Mouse (Mus musculus): ENCODE measurements at regions not wholly inside any gene's neighbourhood (a gene's known extent, or its start where the extent isn't known, plus 50 kb on each side); places are given as distances from the start of the nearest gene placed in this dataset.
"Not testable (repeated sequence)": the region's sequence is repeated elsewhere in the genome, so short reads cannot be mapped to it uniquely, and the experiment has no call there.

DNA sequence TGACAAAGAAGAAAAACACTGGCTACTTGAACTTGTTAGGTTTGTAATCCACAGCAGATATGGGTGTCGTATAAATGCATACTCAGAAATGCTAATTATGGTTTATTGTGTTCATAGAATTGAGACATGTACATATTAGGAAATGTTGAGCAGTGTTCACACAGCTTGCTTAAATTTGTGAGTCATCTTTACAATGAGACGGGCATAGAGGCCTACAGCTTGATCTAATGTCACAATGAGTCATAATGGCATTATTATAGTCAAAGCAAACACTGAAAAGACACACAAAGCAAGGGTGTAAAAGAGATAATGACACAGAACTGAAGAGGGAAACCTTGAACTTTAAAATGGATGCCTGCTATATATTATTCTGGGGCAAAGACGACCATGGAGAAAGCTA, 103.7 kb upstream of the Akr1e1 start:
- Histone ChIP-seq H3K9me3 (ENCODE audit: control insufficient read depth, low read length) (no peaks in the 10 kb centered on the region), H3K27me3 (ENCODE audit: control insufficient read depth, insufficient read depth, low read length) (no peaks in the 10 kb centered on the region), H3K4me2 (replicated peaks; ENCODE audit: low read depth, low read length) (no peak overlapping the region), H3K27ac (ENCODE audit: low read depth, low read length) (no peak overlapping the region), H3K36me3 (ENCODE audit: control insufficient read depth, insufficient read depth, low read length) (no peaks in the 10 kb centered on the region), H3K9ac (ENCODE audit: low read depth, low read length) (no peak overlapping the region), H3K4me1 (replicated peaks; ENCODE audit: control insufficient read depth, insufficient read depth, low read length) (no peaks in the 10 kb centered on the region), H3K4me3 (ENCODE audit: low read depth, low read length) (no peak overlapping the region)
- WGBS: 57% methylated on average over 3 of the region's 3 CpGs
- no peak for DNase-seq (ENCODE audit: low spot score)
- ATAC-seq (ENCODE audit: low FRiP score): no peak

- DNase-seq (ENCODE audit: low spot score); H3K36me3 ChIP-seq (ENCODE audit: control insufficient read depth, insufficient read depth, low read length); H3K27ac ChIP-seq (ENCODE audit: low read depth, low read length): not testable (repeated sequence)
Measured at GRCm38 (mm10) chr13:4699591-4699990, 90.6 kb upstream of the Akr1e1 start.

GRCm38 (mm10) chr13:4666375-4667140, 57.6 kb upstream of the Akr1e1 start:
- no peaks in the 10 kb centered on the region for H3K9me3 ChIP-seq (ENCODE audit: control insufficient read depth, low read length)
- H3K27me3 ChIP-seq (ENCODE audit: control insufficient read depth, insufficient read depth, low read length): no peaks in the 10 kb centered on the region
- H3K27ac ChIP-seq (ENCODE audit: low read depth, low read length): no peak overlapping the region
- no peak overlapping the region for H3K4me3 ChIP-seq (ENCODE audit: low read depth, low read length)
- H3K4me2 ChIP-seq (replicated peaks; ENCODE audit: low read depth, low read length): no peak overlapping the region
- no peaks in the 10 kb centered on the region for H3K36me3 ChIP-seq (ENCODE audit: control insufficient read depth, insufficient read depth, low read length)
- DNase-seq (ENCODE audit: low spot score): peak; percentile 73
- WGBS: 38% methylated on average over 11 of the region's 11 CpGs
- no peak overlapping the region for H3K9ac ChIP-seq (ENCODE audit: low read depth, low read length)
- no peaks in the 10 kb centered on the region for H3K4me1 ChIP-seq (replicated peaks; ENCODE audit: control insufficient read depth, insufficient read depth, low read length)
- ATAC-seq (ENCODE audit: low FRiP score): peak; percentile 47; the same call in 1 of the 2 replicates

More at GRCm38 (mm10) chr13:4699591-4699990, 90.6 kb upstream of the Akr1e1 start:
- WGBS: 49% methylated on average over 2 of the region's 2 CpGs
- H3K4me3 ChIP-seq (ENCODE audit: low read depth, low read length); H3K9ac ChIP-seq (ENCODE audit: low read depth, low read length); H3K9me3 ChIP-seq (ENCODE audit: control insufficient read depth, low read length); H3K4me2 ChIP-seq (replicated peaks; ENCODE audit: low read depth, low read length); ATAC-seq (ENCODE audit: low FRiP score); H3K27me3 ChIP-seq (ENCODE audit: control insufficient read depth, insufficient read depth, low read length); H3K4me1 ChIP-seq (replicated peaks; ENCODE audit: control insufficient read depth, insufficient read depth, low read length): not testable (repeated sequence)

DNA sequence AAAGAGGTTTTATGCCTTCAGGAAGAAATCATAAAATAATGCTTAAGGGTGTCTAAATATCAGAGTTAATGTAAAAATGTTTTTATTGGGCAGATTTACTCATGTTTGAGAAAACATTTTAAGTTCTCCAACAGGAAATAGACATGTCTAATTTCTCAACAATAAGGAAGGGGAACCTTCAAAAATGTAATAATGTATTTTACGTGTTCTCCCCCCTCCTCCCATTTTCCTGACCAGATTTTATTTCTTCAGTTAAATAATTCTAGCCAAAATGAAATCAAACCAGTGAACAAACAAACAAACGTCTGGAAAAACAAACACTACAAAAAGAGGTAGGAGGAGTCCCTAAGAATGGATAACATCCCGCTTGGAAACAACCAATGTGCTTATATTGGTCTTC, 54.4 kb upstream of the Akr1e1 start:
- Histone ChIP-seq H3K9ac (ENCODE audit: low read depth, low read length) (no peak overlapping the region), H3K27me3 (ENCODE audit: control insufficient read depth, insufficient read depth, low read length) (no peaks in the 10 kb centered on the region), H3K4me2 (replicated peaks; ENCODE audit: low read depth, low read length) (no peak overlapping the region), H3K4me3 (ENCODE audit: low read depth, low read length) (no peak overlapping the region), H3K27ac (ENCODE audit: low read depth, low read length) (no peak overlapping the region), H3K36me3 (ENCODE audit: control insufficient read depth, insufficient read depth, low read length) (no peaks in the 10 kb centered on the region), H3K4me1 (replicated peaks; ENCODE audit: control insufficient read depth, insufficient read depth, low read length) (no peaks in the 10 kb centered on the region), H3K9me3 (ENCODE audit: control insufficient read depth, low read length) (no peaks in the 10 kb centered on the region)
- 63% methylated on average over 3 of the region's 3 CpGs for WGBS
- DNase-seq (ENCODE audit: low spot score) (no peak), ATAC-seq (ENCODE audit: low FRiP score) (no peak)

DNA sequence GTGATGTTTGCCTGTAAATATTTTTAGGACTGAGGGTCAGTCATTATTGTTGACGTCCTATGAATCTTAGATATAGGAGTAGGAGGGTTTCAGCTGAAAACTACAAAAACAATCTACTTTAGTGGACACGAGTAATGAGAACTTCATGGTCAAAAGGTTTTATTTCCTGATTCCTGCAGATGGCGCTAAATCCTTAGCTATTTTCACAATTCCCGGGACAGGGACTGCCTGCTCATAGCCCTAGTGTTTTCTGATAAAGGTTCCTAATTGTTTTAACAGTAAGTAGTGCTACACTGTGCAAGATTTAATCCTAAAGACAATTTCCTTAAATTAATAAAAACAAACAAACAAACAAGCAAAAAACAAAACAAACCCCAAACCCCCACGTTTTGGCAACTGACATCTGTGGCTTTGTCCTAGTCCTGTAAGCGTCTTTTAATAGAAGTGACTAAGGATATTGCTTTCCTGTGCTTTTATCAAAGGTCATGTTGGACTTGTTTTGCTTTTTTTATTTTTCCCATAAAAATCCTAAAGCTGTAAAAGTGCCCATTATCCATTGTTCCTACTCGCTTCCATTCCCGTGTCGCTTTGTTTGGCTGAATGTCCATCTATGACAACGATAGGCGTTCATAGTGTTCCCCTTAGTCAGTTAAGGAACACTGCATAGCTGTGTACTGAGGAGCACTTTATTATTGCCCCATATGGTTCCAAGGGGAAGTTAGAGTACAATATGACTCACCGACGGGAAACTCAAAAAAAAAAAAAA, 53.5 kb upstream of the Akr1e1 start:
- no peak overlapping the region for H3K4me2 ChIP-seq (replicated peaks; ENCODE audit: low read depth, low read length)
- ATAC-seq (ENCODE audit: low FRiP score): peak; percentile 79
- 56% methylated on average over 13 of the region's 13 CpGs for WGBS

More for the DNA sequence above, 53.5 kb upstream of the Akr1e1 start:
- H3K27me3 ChIP-seq (ENCODE audit: control insufficient read depth, insufficient read depth, low read length): no peaks in the 10 kb centered on the region
- H3K9me3 ChIP-seq (ENCODE audit: control insufficient read depth, low read length): no peaks in the 10 kb centered on the region
- no peaks in the 10 kb centered on the region for H3K36me3 ChIP-seq (ENCODE audit: control insufficient read depth, insufficient read depth, low read length)
- peak; percentile 61 for DNase-seq (ENCODE audit: low spot score)
- H3K4me1 ChIP-seq (replicated peaks; ENCODE audit: control insufficient read depth, insufficient read depth, low read length): no peaks in the 10 kb centered on the region
- no peak overlapping the region for H3K4me3 ChIP-seq (ENCODE audit: low read depth, low read length)
- H3K27ac ChIP-seq (ENCODE audit: low read depth, low read length): no peak overlapping the region
- H3K9ac ChIP-seq (ENCODE audit: low read depth, low read length): no peak overlapping the region

All from hindbrain, embryonic 11.5 days (tissue).